Mouse (Mus musculus): ENCODE measurements around the gene Chst3. TPM values are rescaled to one million over a fixed set of nuclear protein-coding genes. Genes with fewer than 3 reads are reported as not detected.

Gene Chst3
- total and polyA plus RNA-seq, 3 experiments: 4.4 to 12.2 (median 7.5) TPM

GRCm38 (mm10) chr10:60243941-60244340 is 24.9 kb upstream of the Chst3 start:
- Histone ChIP-seq H3K27me3 (replicated peaks) (no peaks in the 10 kb centered on the region), H3K4me2 (ENCODE audit: insufficient read depth, low read depth, poor library complexity, severe bottlenecking) (no peak overlapping the region), H3K36me3 (replicated peaks in 1 of 2; ENCODE audit: control insufficient read depth in 1 of 2, insufficient read depth in 1 of 2, low read length in 1 of 2) (no peaks in the 10 kb centered on the region), H3K79me2 (replicated peaks; ENCODE audit: control insufficient read depth, extremely low read depth, insufficient read depth, poor library complexity, severe bottlenecking) (no peaks in the 10 kb centered on the region), H3K4me1 (ENCODE audit: control insufficient read depth in 1 of 2, insufficient read depth in 2 of 2) (peaks cover 9 to 31% of the 10 kb centered on the region in 2 experiments), H3K4me3 (replicated peaks in 1 of 3; ENCODE audit: low read depth in 2 of 3, low read length in 2 of 3, poor library complexity in 1 of 3) (no peak overlapping the region), H3K27ac (ENCODE audit: insufficient read depth, low read depth) (no peak overlapping the region), H3K9ac (ENCODE audit: insufficient read depth, low read depth) (no peak overlapping the region), H3K9me3 (replicated peaks; ENCODE audit: low read length) (peaks cover 14% of the 10 kb centered on the region)
- in situ Hi-C loops (cut with MboI; ENCODE audit: low pct_ligation_motif_present, low pct_unique_long_range_greater_than_20kb, low sequenced_read_pairs): no loop called here
- no peak for TF ChIP-seq MAX (IDR thresholded peaks at IDR 0.05; ENCODE audit: low read length)
- no peak for TF ChIP-seq ZMIZ1 (IDR thresholded peaks at IDR 0.05; ENCODE audit: low read depth, low read length)
- TF ChIP-seq SIN3A (IDR thresholded peaks at IDR 0.05; ENCODE audit: low read length): no peak
- no peak for TF ChIP-seq SMC3 (IDR thresholded peaks at IDR 0.05; ENCODE audit: low read depth, low read length)
- TF ChIP-seq RCOR1 (conservative IDR thresholded peaks at IDR 0.05; ENCODE audit: low read depth, low read length): no peak
- no peak for TF ChIP-seq ELF1 (IDR thresholded peaks at IDR 0.05; ENCODE audit: low read depth, low read length)
- TF ChIP-seq GABPA (IDR thresholded peaks at IDR 0.05; ENCODE audit: insufficient replicate concordance, low read depth, low read length): no peak
- no peak for TF ChIP-seq RAD21 (IDR thresholded peaks at IDR 0.05; ENCODE audit: low read depth, low read length)
- TF ChIP-seq IRF4 (IDR thresholded peaks at IDR 0.05; ENCODE audit: low read depth, low read length): no peak
- no peak for TF ChIP-seq ZKSCAN1 (IDR thresholded peaks at IDR 0.05; ENCODE audit: borderline replicate concordance, low read depth, low read length)
- dilution Hi-C loops (cut with MboI; ENCODE audit: extremely low pct_ligation_motif_present, extremely low pct_unique_long_range_greater_than_20kb, low sequenced_read_pairs): no loop called here
- DNase-seq (ENCODE audit: extremely low read depth): no peak

GRCm38 (mm10) chr10:60240416-60240815 is 21.4 kb upstream of the Chst3 start:
- TF ChIP-seq MAFK (IDR thresholded peaks at IDR 0.05; ENCODE audit: insufficient replicate concordance, low read length): no peak
- TF ChIP-seq ELF1 (IDR thresholded peaks at IDR 0.05; ENCODE audit: low read depth, low read length): no peak
- TF ChIP-seq POLR2A (IDR thresholded peaks at IDR 0.05; ENCODE audit: low read depth, low read length): no peak
- TF ChIP-seq ZC3H11A (IDR thresholded peaks at IDR 0.05; ENCODE audit: low read depth, low read length): no peak
- TF ChIP-seq POLR2AphosphoS2 (IDR thresholded peaks at IDR 0.05; ENCODE audit: low read depth, low read length): no peak
- TF ChIP-seq TBP (conservative IDR thresholded peaks at IDR 0.05; ENCODE audit: low read depth, low read length): no peak
- in situ Hi-C loops (cut with MboI; ENCODE audit: low pct_ligation_motif_present, low pct_unique_long_range_greater_than_20kb, low sequenced_read_pairs): no loop called here
- Histone ChIP-seq H3K36me3 (replicated peaks in 1 of 2; ENCODE audit: control insufficient read depth in 1 of 2, insufficient read depth in 1 of 2, low read length in 1 of 2) (no peaks in the 10 kb centered on the region), H3K27ac (ENCODE audit: insufficient read depth, low read depth) (no peak overlapping the region), H3K4me2 (ENCODE audit: insufficient read depth, low read depth, poor library complexity, severe bottlenecking) (no peak overlapping the region), H3K4me1 (ENCODE audit: control insufficient read depth in 1 of 2, insufficient read depth in 2 of 2) (peaks cover 0 to 19% of the 10 kb centered on the region in 2 experiments; a peak in 2 of 4 replicates), H3K9ac (ENCODE audit: insufficient read depth, low read depth) (no peak overlapping the region), H3K79me2 (replicated peaks; ENCODE audit: control insufficient read depth, extremely low read depth, insufficient read depth, poor library complexity, severe bottlenecking) (no peaks in the 10 kb centered on the region), H3K9me3 (replicated peaks; ENCODE audit: low read length) (peaks cover 20% of the 10 kb centered on the region), H3K4me3 (replicated peaks in 1 of 3; ENCODE audit: low read depth in 2 of 3, low read length in 2 of 3, poor library complexity in 1 of 3) (no peak overlapping the region), H3K27me3 (replicated peaks) (no peaks in the 10 kb centered on the region)
- no peak for DNase-seq (ENCODE audit: extremely low read depth)
- dilution Hi-C loops (cut with MboI; ENCODE audit: extremely low pct_ligation_motif_present, extremely low pct_unique_long_range_greater_than_20kb, low sequenced_read_pairs): no loop called here
